8 mouse cellular contexts compared by ENCODE assay signal in genomic region chr3:145119425-145119824, GRCm38 (mm10). TPM values are rescaled to one million over a fixed set of nuclear protein-coding genes. Genes with fewer than 3 reads are reported as not detected.
A peak's percentile ranks its signal among the peaks of the same experiment; 100 is the strongest.
DNase-seq lines count a peak whose midpoint lies in the region; ATAC-seq and TF ChIP-seq lines count a peak whose summit lies in the region.

No protein-coding gene starts in this region.

- H3K27me3 ChIP-seq in embryonic facial prominence, embryonic 10.5 days (replicated peaks; ENCODE audit: low read depth, poor library complexity, severe bottlenecking): no peaks in the 10 kb centered on the region
- H3K27me3 ChIP-seq in hindbrain, postnatal 0 days (ENCODE audit: insufficient read depth, low read length): no peaks in the 10 kb centered on the region

- peaks cover 16% of the 10 kb centered on the region for H3K4me1 ChIP-seq in embryonic facial prominence, embryonic 10.5 days
- H3K4me1 ChIP-seq in hindbrain, postnatal 0 days (ENCODE audit: insufficient read depth, low read length): 0 out of 2 replicates have a peak, but pooled peaks cover 7% of the 10 kb centered on the region

- peak overlapping the region; percentile 91 for H3K4me3 ChIP-seq in layer of hippocampus, adult 2 months
- H3K4me3 ChIP-seq in embryonic facial prominence, embryonic 10.5 days: peak overlapping the region; percentile 85
- H3K4me3 ChIP-seq in hindbrain, postnatal 0 days (ENCODE audit: low read length): peak overlapping the region; percentile 70

- WGBS in embryonic facial prominence, embryonic 10.5 days: 77% methylated on average over 7 of the region's 7 CpGs
- WGBS in hindbrain, postnatal 0 days: 65% methylated on average over 7 of the region's 7 CpGs

- TF ChIP-seq CTCF in layer of hippocampus, adult 2 months (conservative IDR thresholded peaks at IDR 0.05): no peak
- no peak for TF ChIP-seq CTCF in hindbrain, postnatal 0 days (IDR thresholded peaks at IDR 0.05; ENCODE audit: low read depth)

- H3K27ac ChIP-seq in layer of hippocampus, adult 2 months: peak overlapping the region; percentile 99
- H3K27ac ChIP-seq in embryonic facial prominence, embryonic 10.5 days (replicated peaks): peak overlapping the region; percentile 100
- H3K27ac ChIP-seq in hindbrain, postnatal 0 days: peak overlapping the region; percentile 99; the same call in 1 of the 2 replicates

- no peak for ATAC-seq in hindbrain, postnatal 0 days
- ATAC-seq in activated CD4-positive, CD25-positive, alpha-beta regulatory T cell, adult 4 months: no peak

- no peaks in the 10 kb centered on the region for H3K9me3 ChIP-seq in embryonic facial prominence, embryonic 10.5 days
- no peaks in the 10 kb centered on the region for H3K9me3 ChIP-seq in hindbrain, postnatal 0 days (ENCODE audit: low read length)

- H3K4me2 ChIP-seq in hindbrain, postnatal 0 days (ENCODE audit: low read depth, low read length): peak overlapping the region; percentile 92

- H3K9ac ChIP-seq in hindbrain, postnatal 0 days (replicated peaks; ENCODE audit: low read length): peak overlapping the region; percentile 82

- DNase-seq in layer of hippocampus, adult 2 months (ENCODE audit: low spot score in 2 of 2): no peak
- DNase-seq in layer of hippocampus, adult 9-11 months: no peak
- DNase-seq in embryonic facial prominence, embryonic 10.5 days (ENCODE audit: low spot score): no peak
- DNase-seq in hindbrain, postnatal 0 days (ENCODE audit: low spot score): no peak
- DNase-seq in naive thymus-derived CD4-positive, alpha-beta T cell, adult 2 months (ENCODE audit: low read depth): peak; percentile 12
- no peak for DNase-seq in natural killer cell, adult 2 months (ENCODE audit: low spot score in 2 of 2)
- no peak for DNase-seq in left cerebral cortex, adult 8-10 months (ENCODE audit: low spot score in 2 of 2)

- H3K36me3 ChIP-seq in embryonic facial prominence, embryonic 10.5 days (replicated peaks): peaks cover 5% of the 10 kb centered on the region; the same call in 1 of the 2 replicates
- no peaks in the 10 kb centered on the region for H3K36me3 ChIP-seq in hindbrain, postnatal 0 days (ENCODE audit: insufficient read depth, low read length)

RNA-seq across cellular contexts. Expression of gene Odf2l, which starts 1.0 kb away (rescaled TPM):
- total RNA-seq in layer of hippocampus, adult 2 months (2021): 10 to 100 TPM; 18.0 to 25.9 TPM
- polyA plus RNA-seq in embryonic facial prominence, embryonic 10.5 days (2016; fragmentation: Nextera tagmentation; extraction: Ambion mirVana): 19.5 and 19.9 TPM in 2 replicates
- 6.0 and 7.8 TPM in 2 replicates for total RNA-seq in hindbrain, postnatal 0 days (2014; rRNA removed)
- polyA plus RNA-seq in hindbrain, postnatal 0 days (2015; fragmentation: Nextera tagmentation; extraction: Ambion mirVana): 9.7 and 12.0 TPM in 2 replicates
- 1 to 10 TPM; 8.8 to 9.4 TPM for polyA plus RNA-seq in activated CD4-positive, CD25-positive, alpha-beta regulatory T cell, adult 4 months (2017; shearing (Covaris generic))
- total RNA-seq in left cerebral cortex, adult 8-10 months (2022): 10 to 100 TPM; 18.5 to 25.9 (median 21.5) TPM

RNA-seq across cellular contexts. Expression of gene Clca2, which starts 20.2 kb away (rescaled TPM):
- not detected for total RNA-seq in layer of hippocampus, adult 2 months (2021)
- 0.22 and 0.24 TPM in 2 replicates for polyA plus RNA-seq in embryonic facial prominence, embryonic 10.5 days (2016; fragmentation: Nextera tagmentation; extraction: Ambion mirVana)
- total RNA-seq in hindbrain, postnatal 0 days (2014; rRNA removed): 0.36 TPM in 1 of 2 replicates, not detected in the other
- 0.04 TPM in 1 of 2 replicates, not detected in the other for polyA plus RNA-seq in hindbrain, postnatal 0 days (2015; fragmentation: Nextera tagmentation; extraction: Ambion mirVana)
- not detected for polyA plus RNA-seq in activated CD4-positive, CD25-positive, alpha-beta regulatory T cell, adult 4 months (2017; shearing (Covaris generic))
- not detected for total RNA-seq in left cerebral cortex, adult 8-10 months (2022)
